Mouse (Mus musculus) lung, adult 18-20 months (tissue): ENCODE data around the gene Sh2b3.

Experiments
- DNase-seq, 2 experiments: peaks; one replicate each; pipeline ENCODE4 v3.0.0; 2022; ENCODE audit warnings: mixed read lengths in 2 of 2

Gene Sh2b3

GRCm38 (mm10) chr5:121822786-121823505 lies 14.5 kb downstream of the Sh2b3 start:
- DNase-seq, result peak in 1 of 2 experiments; percentile 4

GRCm38 (mm10) chr5:121821552-121821951 lies 15.9 kb downstream of the Sh2b3 start:
- peak in 1 of 2 experiments; percentile 5 for DNase-seq

- DNase-seq, result peak in 1 of 2 experiments; percentile 3
These were observed 16.3 kb downstream of the Sh2b3 start for GRCm38 (mm10) chr5:121821116-121821515.

- no peak for DNase-seq
These were observed 16.8 kb downstream of the Sh2b3 start for GRCm38 (mm10) chr5:121820657-121821056.

- peak; percentile 26 to 46 for DNase-seq
These were observed 17.3 kb downstream of the Sh2b3 start for GRCm38 (mm10) chr5:121820161-121820560.

- DNase-seq, result no peak
These were observed 17.9 kb downstream of the Sh2b3 start for GRCm38 (mm10) chr5:121819559-121819958.

- no peak for DNase-seq
These were observed 18.6 kb downstream of the Sh2b3 start for GRCm38 (mm10) chr5:121818862-121819261.

- no peak for DNase-seq
These were observed 19.0 kb downstream of the Sh2b3 start for GRCm38 (mm10) chr5:121818401-121818800.

- no peak for DNase-seq
These were observed 19.9 kb downstream of the Sh2b3 start for GRCm38 (mm10) chr5:121817551-121817950.

GRCm38 (mm10) chr5:121816611-121817010 lies 20.8 kb downstream of the Sh2b3 start:
- DNase-seq, result no peak

- no peak for DNase-seq
These were observed 21.5 kb downstream of the Sh2b3 start for GRCm38 (mm10) chr5:121815867-121816380.

- peak; percentile 72 to 87 for DNase-seq
These were observed 22.4 kb downstream of the Sh2b3 start for GRCm38 (mm10) chr5:121815067-121815466.

- no peak for DNase-seq
These were observed 23.7 kb downstream of the Sh2b3 start for GRCm38 (mm10) chr5:121813744-121814143.

- DNase-seq, result no peak
These were observed 24.8 kb downstream of the Sh2b3 start for GRCm38 (mm10) chr5:121812526-121813243.

GRCm38 (mm10) chr5:121811485-121811931 lies 25.9 kb downstream of the Sh2b3 start:
- no peak for DNase-seq

GRCm38 (mm10) chr5:121810331-121811151 lies 26.9 kb downstream of the Sh2b3 start:
- DNase-seq, result no peak

- no peak for DNase-seq
These were observed 27.7 kb downstream of the Sh2b3 start for GRCm38 (mm10) chr5:121809667-121810224.

GRCm38 (mm10) chr5:121808202-121808601 lies 29.2 kb downstream of the Sh2b3 start:
- no peak for DNase-seq

GRCm38 (mm10) chr5:121807186-121807585 lies 30.3 kb downstream of the Sh2b3 start:
- DNase-seq, result no peak

GRCm38 (mm10) chr5:121798447-121798846 lies 39.0 kb downstream of the Sh2b3 start:
- DNase-seq, result no peak

GRCm38 (mm10) chr5:121795800-121796199 lies 41.6 kb downstream of the Sh2b3 start:
- DNase-seq, result no peak

- DNase-seq, result no peak
These were observed 46.4 kb downstream of the Sh2b3 start for GRCm38 (mm10) chr5:121791026-121791425.
